Mouse (Mus musculus) CH12.LX (cell line): ENCODE data around the gene Npr1.

Source experiments
- CTCF ChIP-seq, 2 experiments: IDR thresholded peaks in 1 of 2; conservative IDR thresholded peaks in 1 of 2; 2 replicates each; pipeline ENCODE4 v1.5.1; 2011 to 2012; ENCODE audit warnings: low read depth in 2 of 2, low read length in 2 of 2, improper control_type of control experiment in 1 of 2, inconsistent platforms in 1 of 2, mild to moderate bottlenecking in 1 of 2, moderate library complexity in 1 of 2
- EP300 ChIP-seq: IDR thresholded peaks from 2 replicates; pipeline ENCODE4 v1.6.1; 2011; ENCODE audit warnings: low read length, improper control_type of control experiment

DNA sequence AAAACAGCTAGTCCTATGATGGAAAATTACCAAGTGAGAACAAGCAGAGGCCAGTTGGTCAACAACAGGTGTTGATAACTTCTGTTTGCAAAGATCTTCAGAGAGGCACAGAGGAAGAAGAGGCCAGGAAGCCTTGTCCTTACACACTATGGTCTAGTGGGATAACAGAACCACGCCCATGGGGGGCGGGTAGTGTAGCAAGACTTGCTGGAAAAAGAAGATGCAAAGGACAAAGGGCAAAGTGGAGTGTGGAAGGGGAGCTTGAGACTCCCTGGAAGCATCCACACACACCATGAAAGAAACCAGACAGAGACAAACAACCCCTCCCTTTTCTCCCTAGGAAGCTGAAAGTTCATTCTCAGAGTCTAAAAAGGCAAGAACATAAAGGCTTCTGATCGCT, 36.1 kb downstream of the Npr1 start:
- TF ChIP-seq EP300 (no peak), CTCF (conservative IDR thresholded peaks at IDR 0.05 in 1 of 2, IDR thresholded peaks at IDR 0.05 in 1 of 2; ENCODE audit: low read depth in 2 of 2, low read length in 2 of 2) (no peak)
